12 mouse cellular contexts compared by ENCODE assay signal in the genomic region with DNA sequence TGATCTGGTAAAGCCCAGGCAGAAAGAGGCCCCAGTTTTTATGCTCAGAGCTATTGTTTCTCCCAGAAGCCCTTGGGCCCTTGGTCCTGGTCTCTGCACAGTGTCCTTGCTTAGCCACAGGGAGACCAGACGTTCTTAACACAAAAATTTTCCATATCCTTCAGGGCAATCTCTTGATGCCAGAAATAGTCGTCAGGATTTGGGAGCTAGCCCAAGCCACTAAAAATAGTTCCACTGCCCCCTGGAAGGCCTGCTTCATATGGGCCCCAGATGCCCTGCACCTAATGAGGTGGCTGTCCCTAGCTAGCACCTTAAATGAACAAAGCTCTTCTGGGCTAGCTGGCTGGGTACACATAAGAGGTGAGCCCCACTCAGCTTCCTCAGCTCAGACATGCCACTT.
DNase-seq lines count a peak whose midpoint lies in the region; ATAC-seq lines count a peak whose summit lies in the region.
"Had no signal": no experiment of that assay in that cellular context is flagged by ENCODE, and none has a peak within 500 bp of the region (broad histone marks: within the 10 kb centered on the region; RNA-seq: fewer than 3 reads in every experiment).

No protein-coding gene starts in this region.

- no peak overlapping the region for H3K4me3 ChIP-seq in heart, embryonic 13.5 days
- no peak overlapping the region for H3K4me3 ChIP-seq in liver, embryonic 12.5 days

- H3K4me2 ChIP-seq in heart, embryonic 13.5 days: no peak overlapping the region
- no peak overlapping the region for H3K4me2 ChIP-seq in liver, embryonic 12.5 days

- peak overlapping the region; percentile 86 for H3K27ac ChIP-seq in heart, embryonic 13.5 days (replicated peaks)
- no peak overlapping the region for H3K27ac ChIP-seq in liver, embryonic 12.5 days
- H3K27ac ChIP-seq: hindbrain, postnatal 0 days; macrophage had no signal

- peak overlapping the region; percentile 60 for H3K9ac ChIP-seq in heart, embryonic 13.5 days
- H3K9ac ChIP-seq in liver, embryonic 12.5 days: no peak overlapping the region

- peaks cover 6% of the 10 kb centered on the region for H3K36me3 ChIP-seq in heart, embryonic 13.5 days
- H3K36me3 ChIP-seq in liver, embryonic 12.5 days: no peaks in the 10 kb centered on the region

- peaks cover 18% of the 10 kb centered on the region for H3K9me3 ChIP-seq in heart, embryonic 13.5 days
- H3K9me3 ChIP-seq in liver, embryonic 12.5 days (replicated peaks): peaks cover 13% of the 10 kb centered on the region

- DNase-seq in kidney, adult 18-20 months: peak; percentile 48
- DNase-seq in kidney, postnatal 10 days: no peak
- DNase-seq in heart, adult 18-20 months: peak; percentile 82 to 88
- DNase-seq in lung, postnatal 36 days: peak; percentile 50
- no peak for DNase-seq in thymus, adult 18-20 months
- DNase-seq: layer of hippocampus, adult 9-11 months; spleen, adult 18-20 months; thymus, adult 2 months had no signal

- peaks cover 44% of the 10 kb centered on the region for H3K4me1 ChIP-seq in heart, embryonic 13.5 days
- H3K4me1 ChIP-seq in liver, embryonic 12.5 days: no peaks in the 10 kb centered on the region

- ATAC-seq in heart, embryonic 13.5 days (ENCODE audit: extremely low read depth, insufficient number of reproducible peaks, low FRiP score, low TSS enrichment): peak; percentile 49; the same call in 1 of the 2 replicates
- no peak for ATAC-seq in liver, embryonic 12.5 days
- ATAC-seq: hindbrain, postnatal 0 days had no signal

- WGBS in heart, embryonic 13.5 days: 32% methylated on average over 2 of the region's 2 CpGs
- 58% methylated on average over 2 of the region's 2 CpGs for WGBS in liver, embryonic 12.5 days (ENCODE audit: insufficient replicate concordance)

- no peaks in the 10 kb centered on the region for H3K27me3 ChIP-seq in heart, embryonic 13.5 days (replicated peaks)
- H3K27me3 ChIP-seq in liver, embryonic 12.5 days (replicated peaks): peaks cover 11% of the 10 kb centered on the region; the same call in 1 of the 2 replicates

Comparison
In these comparisons a context has a peak if more than half of its experiments do, and no peak if none do; other contexts are left out.
1. DNase-seq: peak in kidney, adult 18-20 months (single experiment), heart, adult 18-20 months (2 of 2) and lung, postnatal 36 days (single experiment); none in kidney, postnatal 10 days (single experiment) and thymus, adult 18-20 months (0 of 2).